Mouse (Mus musculus) spleen, embryonic (tissue): ENCODE measurements around the gene Exoc3l.

Source experiments
- CTCF ChIA-PET: fragments of 350-600 bp; sonication (Branson Sonifier 250); formaldehyde crosslinking; loops from one replicate; lab custom pipeline; 2022; lab: Charles Lee

Gene Exoc3l

DNA sequence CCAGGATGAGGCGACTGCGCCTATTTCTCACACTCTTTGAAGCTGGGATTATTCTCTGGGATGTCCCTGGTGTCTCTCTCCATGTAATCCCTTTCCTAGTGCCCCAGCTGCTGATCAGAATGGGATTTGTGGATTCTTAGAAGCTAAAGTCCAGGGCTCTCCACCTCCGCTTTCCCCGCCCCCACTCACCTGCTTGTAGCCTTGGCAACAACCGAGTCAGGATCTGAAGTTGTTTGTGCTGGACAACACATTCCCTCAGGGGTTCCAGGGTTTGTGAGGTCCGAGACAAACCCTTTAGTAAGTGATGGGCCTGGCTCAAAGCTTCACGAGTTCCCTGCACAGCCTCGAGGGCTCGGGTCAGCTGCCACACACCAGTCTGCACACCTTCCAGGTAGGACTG lies 1.1 kb downstream of the Exoc3l start:
- CTCF ChIA-PET = no interaction called here

DNA sequence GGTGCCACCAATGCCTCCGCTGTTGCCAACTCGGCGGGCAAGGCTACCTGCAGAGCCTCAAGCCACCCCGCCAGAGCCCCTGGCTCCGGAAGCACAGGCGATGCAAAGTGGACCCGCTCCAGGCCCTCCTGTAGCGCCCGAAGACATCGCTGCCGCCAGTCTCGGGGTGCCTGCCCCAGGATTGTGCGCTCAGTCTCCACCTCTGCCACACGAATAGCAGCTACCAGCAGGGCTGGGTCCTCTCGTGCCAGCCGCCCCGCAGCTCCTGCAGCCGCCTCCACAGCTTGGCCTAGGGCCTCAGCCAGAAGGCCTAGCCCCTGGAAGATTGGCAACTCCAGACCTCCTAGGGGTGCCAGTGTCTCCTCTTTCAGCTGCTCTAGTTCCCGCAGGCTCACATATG lies 2.5 kb downstream of the Exoc3l start:
- CTCF ChIA-PET = no interaction called here

- CTCF ChIA-PET = no interaction called here
These were observed 3.4 kb downstream of the Exoc3l start for GRCm38 (mm10) chr8:105292471-105292870.

- CTCF ChIA-PET = interaction anchor here (0.7 kb wide), 1 partner anchor 138 kb away, joined by 5 read pairs; no protein-coding TSS in a partner anchor
These were observed 4.1 kb downstream of the Exoc3l start for GRCm38 (mm10) chr8:105291802-105292201.

DNA sequence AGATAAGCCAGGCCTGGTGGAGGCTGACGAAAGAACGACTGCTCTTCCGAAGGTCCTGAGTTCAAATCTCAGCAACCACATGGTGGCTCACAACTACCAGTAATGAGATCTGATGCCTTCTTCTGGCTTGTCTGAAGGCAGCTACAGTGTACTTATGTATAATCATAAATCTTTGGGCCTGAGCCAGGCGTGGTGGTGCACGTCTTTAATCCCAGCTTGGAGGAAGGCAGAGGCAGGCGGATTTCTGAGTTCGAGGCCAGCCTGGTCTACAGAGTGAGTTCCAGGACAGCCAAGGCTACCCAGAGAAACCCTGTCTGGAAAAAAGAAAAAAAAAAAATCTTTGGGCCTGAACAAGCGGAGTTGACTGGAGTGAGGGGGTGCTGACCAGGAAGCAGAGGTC lies 4.5 kb downstream of the Exoc3l start:
- CTCF ChIA-PET = interaction anchor here (0.7 to 0.9 kb wide), 2 partner anchors 13 to 138 kb away, joined by 3 to 5 read pairs; no protein-coding TSS in a partner anchor

DNA sequence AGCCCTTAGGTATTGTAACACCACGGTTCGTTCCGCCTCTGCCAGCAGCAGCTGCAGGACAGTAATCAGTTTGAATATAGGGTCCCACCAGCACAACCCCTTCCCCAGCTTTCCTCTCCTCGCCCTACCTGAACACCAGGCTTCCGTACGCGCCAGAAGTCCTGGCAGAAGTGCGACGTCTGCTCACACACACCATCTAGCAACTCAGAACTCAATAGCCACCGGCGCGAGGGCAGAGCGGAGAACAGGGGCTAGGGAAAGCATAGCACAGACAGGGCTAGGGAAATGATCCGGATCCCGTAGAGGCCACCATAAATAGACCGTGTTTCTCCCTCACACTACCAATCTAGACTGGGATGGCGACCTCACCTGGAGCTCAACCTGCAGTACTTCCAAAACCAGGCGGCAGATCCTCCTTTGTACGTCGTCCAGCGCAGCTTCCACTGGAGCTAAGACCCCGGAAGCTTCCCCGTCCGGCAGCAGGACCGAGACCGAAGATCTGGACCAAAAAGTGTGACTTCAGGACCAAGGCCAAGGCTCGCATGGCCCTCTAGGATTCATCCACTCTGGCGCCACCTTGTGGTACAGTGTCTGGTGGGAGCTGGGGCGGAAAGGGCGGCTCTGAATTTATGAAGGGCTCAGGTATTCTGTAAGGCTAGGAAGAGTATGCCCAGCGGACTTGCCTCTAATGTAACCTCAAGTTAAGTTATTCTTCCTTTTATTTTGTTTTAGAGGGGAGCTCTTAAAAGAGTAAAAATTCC lies 5.2 kb downstream of the Exoc3l start:
- CTCF ChIA-PET = interaction anchor here (0.9 kb wide), 1 partner anchor 14 kb away, joined by 3 read pairs; no protein-coding TSS in a partner anchor

DNA sequence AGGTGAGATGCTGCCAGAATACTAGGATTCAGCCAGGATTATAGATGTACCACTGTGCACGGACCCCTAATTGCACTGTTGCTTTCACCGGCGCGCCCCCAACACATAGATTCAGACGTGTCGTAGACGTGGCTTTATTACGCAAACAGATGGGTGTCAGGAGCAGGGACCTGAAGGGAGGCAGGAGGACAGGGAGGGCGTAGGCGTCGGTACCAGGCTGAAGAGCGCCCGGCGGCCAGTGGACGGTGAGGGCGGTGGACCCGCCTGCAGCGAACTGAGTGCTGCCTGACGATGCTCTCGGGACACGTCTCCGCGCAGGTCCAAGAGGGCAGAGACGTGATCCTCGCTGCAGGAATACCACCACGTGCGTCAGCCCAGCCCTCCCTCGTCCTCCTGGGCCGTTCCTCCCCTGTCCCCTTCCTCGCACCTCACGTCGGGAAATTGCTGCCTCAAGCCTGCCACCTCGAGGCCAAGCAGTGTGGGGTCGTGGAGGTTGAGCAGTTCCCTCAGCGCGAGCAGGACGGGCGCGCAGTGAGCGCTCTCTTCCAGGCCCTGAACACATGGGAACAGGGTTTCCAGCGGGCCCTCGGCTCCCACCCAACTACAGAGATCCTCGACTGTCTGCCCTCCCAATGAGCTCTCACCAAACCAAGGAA lies 6.0 kb downstream of the Exoc3l start, which contains the start of gene 4931428F04Rik:
Gene 4931428F04Rik, minus strand, starts transcription at position 60 of the 656 bp plus-strand sequence.
- CTCF ChIA-PET = no interaction called here

DNA sequence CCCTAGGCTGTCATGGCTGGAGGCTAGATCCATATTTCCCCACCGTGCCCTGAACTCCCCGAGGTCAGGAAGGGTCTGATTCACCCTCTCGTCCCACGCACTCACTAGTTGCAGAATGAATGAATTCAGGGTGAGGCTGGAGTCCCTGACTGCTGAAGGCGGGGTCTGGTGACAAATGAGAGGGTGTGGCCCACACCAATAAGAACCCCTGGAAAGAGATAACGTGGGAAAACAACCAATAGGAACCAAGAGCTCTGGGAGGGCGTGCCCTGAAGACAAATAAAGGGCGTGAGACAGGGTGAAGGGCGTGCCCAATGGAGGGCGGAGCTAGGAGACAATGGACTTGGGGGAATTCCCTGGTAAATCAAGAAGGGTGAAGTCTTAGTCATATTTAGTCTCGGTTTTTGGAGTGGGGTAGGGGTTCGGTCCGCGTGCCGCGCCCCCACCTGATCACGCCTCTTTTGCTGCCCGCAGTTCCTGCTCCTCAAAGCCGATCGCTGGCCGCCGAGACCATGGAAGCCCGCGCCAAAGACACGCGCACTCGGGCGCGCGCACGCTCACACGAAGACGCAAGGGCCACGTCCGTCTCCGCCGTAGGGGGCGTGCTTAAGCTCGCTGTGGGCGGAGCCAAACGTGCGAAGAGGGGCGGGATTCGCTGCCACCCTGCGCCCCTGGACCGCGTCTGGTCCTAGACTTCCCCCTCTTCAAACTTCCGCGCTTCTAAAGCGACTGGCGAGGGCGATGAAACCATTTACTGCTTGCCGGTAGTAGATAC lies 6.8 kb downstream of the Exoc3l start:
- CTCF ChIA-PET = interaction anchor here (0.6 kb wide), 1 partner anchor 28 kb away, joined by 3 read pairs; no protein-coding TSS in a partner anchor

- CTCF ChIA-PET = interaction anchor here (1.3 kb wide), 1 partner anchor 11 kb away, joined by 3 read pairs; no protein-coding TSS in a partner anchor
These were observed 7.7 kb downstream of the Exoc3l start for GRCm38 (mm10) chr8:105288231-105288630.

- CTCF ChIA-PET = no interaction called here
These were observed 9.0 kb downstream of the Exoc3l start for GRCm38 (mm10) chr8:105286907-105287306.

- CTCF ChIA-PET = no interaction called here
These were observed 10.4 kb downstream of the Exoc3l start for GRCm38 (mm10) chr8:105285514-105285913.

DNA sequence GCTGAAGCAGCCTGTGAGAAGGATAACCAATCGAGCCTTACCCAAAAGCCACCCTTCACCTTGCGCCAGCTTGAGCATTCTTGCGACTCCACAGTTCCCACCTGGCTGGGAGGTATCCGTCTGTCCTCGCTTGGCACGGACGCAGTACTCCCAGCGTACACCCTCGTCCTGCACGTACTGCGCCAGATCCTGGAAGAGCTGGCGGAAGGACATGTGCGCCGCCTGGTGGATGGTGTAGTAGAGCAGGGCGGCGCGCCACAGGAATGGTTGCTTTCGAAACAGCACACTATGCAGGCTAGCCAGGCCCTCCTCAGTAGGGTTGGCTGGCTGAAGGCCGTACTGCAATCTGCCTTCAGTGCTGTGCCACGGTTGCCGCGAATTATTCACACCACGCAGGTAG lies 12.8 kb downstream of the Exoc3l start:
- CTCF ChIA-PET = interaction anchor here (0.9 to 1.1 kb wide), 3 partner anchors 24 to 104 kb away, joined by 3 to 5 read pairs (median 4); partner anchors contain the start of gene B3gnt9

DNA sequence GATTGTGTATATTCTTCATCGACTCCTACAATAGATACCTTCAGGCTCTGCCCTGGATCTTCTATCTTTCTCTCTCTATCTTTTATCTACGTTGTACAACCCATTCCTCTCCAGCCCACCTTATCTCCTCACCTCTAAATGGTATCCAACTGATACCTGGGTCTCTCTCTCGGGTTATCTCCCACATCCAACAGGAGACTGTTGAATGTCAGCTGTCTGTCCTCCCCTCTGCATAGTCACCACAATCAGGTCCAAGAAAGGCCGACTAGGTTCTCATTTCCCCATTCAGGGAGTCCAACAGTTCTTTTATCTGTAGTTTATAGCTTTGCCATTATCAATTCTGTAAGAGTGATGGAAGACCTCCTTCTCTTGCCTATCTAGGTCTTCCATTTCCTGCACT lies 13.7 kb downstream of the Exoc3l start:
- CTCF ChIA-PET = interaction anchor here (1.0 to 1.1 kb wide), 2 partner anchors 23 to 27 kb away, joined by 4 to 5 read pairs; partner anchors contain the start of gene B3gnt9

DNA sequence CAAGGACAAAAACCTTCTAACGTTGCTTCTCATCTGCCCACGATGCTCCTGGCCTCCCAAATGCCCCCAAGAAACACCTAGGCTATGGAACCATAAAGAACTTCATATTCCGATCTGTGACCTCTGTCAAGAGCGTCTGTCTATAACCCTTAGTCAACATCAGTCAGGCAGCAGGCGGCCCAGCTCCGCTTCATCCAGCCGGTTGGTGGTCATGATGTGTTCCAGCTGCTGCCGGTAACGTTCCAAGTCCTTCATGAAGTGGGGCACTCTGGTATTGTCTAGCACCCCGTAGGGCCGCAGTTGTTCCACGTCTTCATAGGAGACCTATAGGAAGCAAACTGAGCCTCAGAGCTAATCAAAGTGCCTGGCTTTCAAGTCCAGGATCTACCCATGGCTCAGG lies 14.1 kb downstream of the Exoc3l start:
- CTCF ChIA-PET = interaction anchor here (1.0 kb wide), 1 partner anchor 16 kb away, joined by 3 read pairs; the partner anchor contains the start of gene E2f4

DNA sequence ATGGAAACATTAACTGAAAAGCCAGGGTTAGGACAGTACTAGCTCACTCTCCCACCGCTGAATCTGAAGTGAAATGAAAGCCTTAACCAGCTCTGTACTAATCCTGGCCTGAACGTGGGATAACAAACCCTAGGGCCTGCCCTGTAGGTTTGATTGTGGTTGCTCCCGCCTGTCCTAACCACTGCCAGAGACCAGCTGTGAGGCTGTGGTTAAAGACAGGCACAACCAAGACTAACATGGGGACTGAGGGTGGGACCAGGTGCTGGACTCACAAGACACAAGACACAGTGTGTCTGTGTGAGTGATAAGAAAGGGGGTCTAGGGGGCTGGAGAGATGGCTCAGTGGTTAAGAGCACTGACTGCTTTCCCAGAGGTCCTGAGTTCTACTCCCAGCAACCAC lies 15.3 kb downstream of the Exoc3l start:
- CTCF ChIA-PET = interaction anchor here (1.3 kb wide), 1 partner anchor 27 kb away, joined by 4 read pairs; no protein-coding TSS in a partner anchor

DNA sequence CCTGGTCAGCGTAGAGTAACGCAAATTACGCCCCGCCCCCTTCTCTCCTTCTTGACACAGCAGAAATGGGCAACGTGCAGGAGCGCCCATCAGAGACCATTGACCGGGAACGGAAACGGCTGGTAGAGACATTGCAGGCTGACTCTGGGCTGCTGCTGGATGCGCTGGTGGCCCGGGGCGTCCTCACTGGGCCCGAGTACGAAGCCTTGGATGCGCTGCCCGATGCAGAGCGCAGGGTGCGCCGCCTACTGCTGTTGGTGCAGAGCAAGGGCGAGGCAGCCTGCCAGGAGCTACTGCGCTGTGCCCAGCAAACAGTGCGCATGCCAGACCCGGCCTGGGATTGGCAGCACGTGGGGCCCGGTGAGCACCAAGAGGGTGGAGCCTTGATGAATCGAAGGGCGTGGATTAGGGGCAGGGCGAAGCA lies 17.0 kb downstream of the Exoc3l start:
- CTCF ChIA-PET = interaction anchor here (1.4 kb wide), 1 partner anchor 21 kb away, joined by 7 read pairs; no protein-coding TSS in a partner anchor

- CTCF ChIA-PET = interaction anchor here (0.5 to 1.2 kb wide), 2 partner anchors 9 to 12 kb away, joined by 3 read pairs; no protein-coding TSS in a partner anchor
These were observed 19.4 kb downstream of the Exoc3l start for GRCm38 (mm10) chr8:105276292-105277120.

- CTCF ChIA-PET = no interaction called here
These were observed 20.1 kb downstream of the Exoc3l start, which contains the start of gene Nol3 for GRCm38 (mm10) chr8:105275840-105276239. Gene Nol3, plus strand, starts transcription at chr8:105276140.

DNA sequence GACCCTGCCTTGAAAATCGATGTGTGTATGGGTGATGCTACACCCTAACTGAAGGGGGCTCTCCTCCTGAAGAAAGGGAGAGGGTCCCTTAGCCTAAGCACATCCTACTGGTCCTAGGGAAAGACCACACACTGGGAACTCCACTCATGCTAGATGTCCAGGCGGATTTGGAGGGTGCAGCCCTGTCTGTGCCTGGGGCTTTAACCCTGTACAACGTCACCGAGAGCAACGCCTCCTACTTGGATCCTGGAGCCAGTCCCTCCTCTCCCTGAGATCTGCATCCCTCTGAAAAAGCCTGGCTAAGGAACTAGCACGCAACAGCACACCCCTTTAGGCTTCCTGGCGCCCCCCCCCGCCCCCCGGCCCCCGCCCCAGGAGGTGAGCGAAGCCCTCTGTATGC lies 20.5 kb downstream of the Exoc3l start:
- CTCF ChIA-PET = no interaction called here

GRCm38 (mm10) chr8:105270916-105271186 lies 25.1 kb downstream of the Exoc3l start:
- CTCF ChIA-PET = no interaction called here
